Comparison of ENCODE assay signal across 14 mouse cellular contexts in genomic region chr9:70237136-70237535, GRCm38 (mm10).
"Had no signal": no experiment of that assay in that cellular context is flagged by ENCODE, and none has a peak within 500 bp of the region (broad histone marks: within the 10 kb centered on the region; RNA-seq: fewer than 3 reads in every experiment).

No protein-coding gene starts in this region.

- H3K27me3 ChIP-seq: limb, embryonic 13.5 days; neural tube, embryonic 12.5 days had no signal

- H3K36me3 ChIP-seq: limb, embryonic 13.5 days; midbrain, embryonic 10.5 days; neural tube, embryonic 12.5 days had no signal

- DNase-seq: kidney, adult 18-20 months; kidney, postnatal 10 days; kidney, postnatal 4 days; lung, adult 18-20 months; midbrain, embryonic 14.5 days; retina, postnatal 1 day; right cerebral cortex, postnatal 4 days; thymus, adult 18-20 months; thymus, postnatal 25 days had no signal

- H3K4me3 ChIP-seq: layer of hippocampus, adult 2 months; limb, embryonic 13.5 days; midbrain, embryonic 10.5 days; neural tube, embryonic 12.5 days had no signal

- H3K9ac ChIP-seq: limb, embryonic 13.5 days; liver, embryonic 14.5 days; neural tube, embryonic 12.5 days had no signal

- H3K4me2 ChIP-seq: limb, embryonic 13.5 days; neural tube, embryonic 12.5 days had no signal

- H3K27ac ChIP-seq: layer of hippocampus, adult 2 months; limb, embryonic 13.5 days; liver, embryonic 14.5 days; midbrain, embryonic 10.5 days; neural tube, embryonic 12.5 days had no signal

- H3K4me1 ChIP-seq: neural tube, embryonic 12.5 days had no signal

- H3K9me3 ChIP-seq: limb, embryonic 13.5 days; midbrain, embryonic 10.5 days; neural tube, embryonic 12.5 days had no signal
